Mouse (Mus musculus) erythroid progenitor cell, adult 5-6 weeks (primary cell): ENCODE data around the gene Cidec. TPM values are rescaled to one million over a fixed set of nuclear protein-coding genes. Genes with fewer than 3 reads are reported as not detected.

ENCODE experiments used
- ATAC-seq: replicated peaks from 2 replicates; pipeline ENCODE4 v1.8.0; 2016; ENCODE audit warnings: moderate number of reproducible peaks, mild to moderate bottlenecking, moderate TSS enrichment, inconsistent platforms; ENCODE audit not compliant: poor library complexity, low FRiP score, severe bottlenecking
- total RNA-seq, 2 experiments: library from RNA; stranded (forward) in 1 of 2; stranded (reverse) in 1 of 2; fragments of 150-400 nt in 1 of 2; fragments of 186-747, 209-891 nt in 1 of 2; gene quantifications; 2 replicates each; pipeline versions ENCODE4 v1.2.3 to v1.2.4; 2015 to 2017; ENCODE audit warnings: low replicate concordance in 2 of 2

Gene Cidec
- total RNA-seq, 2 experiments from 2014 or later = not detected

- ATAC-seq = no peak
Measured at GRCm38 (mm10) chr6:113447639-113448038, 12.1 kb upstream of the Cidec start.

DNA sequence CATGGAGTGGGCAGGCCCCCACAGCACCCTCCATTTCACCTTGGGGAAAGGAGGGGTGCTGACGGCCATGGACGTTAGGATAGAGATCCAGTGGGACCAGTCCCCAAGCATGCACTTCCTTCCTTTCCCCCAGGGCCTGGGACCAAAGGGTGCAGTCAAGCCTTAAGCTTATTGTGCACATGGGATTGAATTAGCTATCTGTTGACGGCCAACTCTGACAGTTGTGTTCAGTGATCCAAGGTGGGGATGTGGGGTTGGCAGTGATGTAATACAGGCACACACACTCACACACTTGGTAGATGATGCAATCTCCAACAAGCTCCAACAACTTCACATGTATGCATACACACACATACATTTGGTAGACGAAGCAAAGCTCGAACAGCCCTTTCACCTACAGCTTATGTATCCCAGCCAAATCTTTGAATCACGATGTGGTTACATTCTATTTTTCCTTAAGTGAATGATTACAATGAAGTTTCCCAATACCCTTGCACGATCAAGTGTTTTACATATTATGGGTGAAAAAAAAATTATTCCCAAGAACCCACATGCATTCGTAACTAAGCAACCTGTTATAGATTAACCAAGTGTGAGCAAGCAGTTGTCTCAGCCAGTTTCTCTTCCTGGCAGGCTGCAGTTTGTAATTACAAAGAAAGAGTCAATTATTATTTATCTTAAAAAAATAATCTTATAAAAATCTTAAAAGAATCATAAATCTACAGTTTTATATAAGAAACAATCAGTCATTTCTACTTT, 8.8 kb upstream of the Cidec start:
- ATAC-seq = no peak

GRCm38 (mm10) chr6:113443091-113443490, 7.5 kb upstream of the Cidec start:
- ATAC-seq = no peak

- ATAC-seq = peak; percentile 91
Measured at GRCm38 (mm10) chr6:113442442-113443090, 7.0 kb upstream of the Cidec start, which contains the start of gene Jagn1. Gene Jagn1, plus strand, starts transcription at chr6:113442569.

- peak; percentile 6; the same call in 1 of the 2 replicates for ATAC-seq
Measured at GRCm38 (mm10) chr6:113442087-113442441, 6.5 kb upstream of the Cidec start.

GRCm38 (mm10) chr6:113441147-113441680, 5.7 kb upstream of the Cidec start:
- ATAC-seq = peak; percentile 69

DNA sequence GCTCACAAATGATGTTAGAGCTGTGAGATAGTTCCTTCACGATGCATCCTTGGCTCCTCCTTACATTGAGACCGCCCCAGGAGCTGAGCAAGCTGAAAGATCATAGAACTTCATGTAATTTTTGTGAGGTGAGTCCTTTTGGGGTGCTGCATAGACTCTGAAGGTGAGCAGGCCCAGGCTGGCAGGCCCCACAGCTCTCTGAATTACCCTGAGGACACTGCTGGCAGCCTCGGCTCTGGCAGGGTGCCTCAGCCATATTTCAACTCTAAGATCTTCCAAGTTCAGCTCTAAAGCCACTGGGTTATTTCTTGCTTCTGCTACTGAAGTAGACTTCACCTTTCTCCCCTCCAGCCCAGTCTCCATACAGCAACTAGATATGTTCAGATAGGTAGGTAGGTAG, 5.1 kb upstream of the Cidec start:
- ATAC-seq = no peak

GRCm38 (mm10) chr6:113438721-113439430, 3.3 kb upstream of the Cidec start:
- ATAC-seq = no peak

DNA sequence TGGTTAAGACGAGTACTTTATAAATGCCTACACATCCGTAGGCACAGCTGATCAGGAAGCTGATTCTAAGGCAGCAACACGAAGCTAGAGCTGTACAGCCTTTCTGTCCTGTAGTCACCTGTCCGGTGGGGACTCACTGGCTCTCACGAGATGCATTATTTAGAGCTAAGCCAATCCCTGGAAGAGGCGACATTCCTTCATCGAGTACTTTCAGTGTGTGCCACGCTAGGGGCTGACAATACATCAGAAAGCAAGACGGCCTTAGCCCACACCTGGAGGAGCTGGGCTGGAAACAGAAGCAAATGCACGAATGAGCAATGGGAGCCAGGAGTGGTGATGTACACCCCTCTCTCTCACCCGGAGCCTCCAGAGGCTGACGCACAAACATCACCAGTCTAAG, 1.6 kb upstream of the Cidec start:
- no peak for ATAC-seq

DNA sequence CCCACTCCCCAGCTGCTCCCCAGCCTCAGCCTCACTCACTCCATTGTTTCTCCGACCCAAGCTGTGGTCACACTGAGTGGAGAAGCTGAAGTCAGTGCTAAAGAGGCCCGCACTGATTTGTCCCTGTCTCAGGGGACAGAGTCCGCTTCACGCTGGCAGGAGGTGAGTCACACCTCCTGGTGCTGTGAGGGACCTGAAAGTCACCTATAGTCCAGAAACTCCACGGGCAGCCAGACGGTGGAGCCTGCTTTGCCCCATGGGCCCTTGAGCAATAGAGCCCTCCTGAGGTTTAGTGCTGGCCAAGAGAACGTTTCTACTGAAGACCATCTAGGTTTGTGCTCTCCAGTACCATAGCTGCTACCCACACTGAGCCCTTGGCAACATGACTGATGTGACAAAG, 869 bp downstream of the Cidec start:
- ATAC-seq = no peak

GRCm38 (mm10) chr6:113433661-113434060, 1.9 kb downstream of the Cidec start:
- no peak for ATAC-seq

GRCm38 (mm10) chr6:113431801-113432200, 3.8 kb downstream of the Cidec start:
- no peak for ATAC-seq

DNA sequence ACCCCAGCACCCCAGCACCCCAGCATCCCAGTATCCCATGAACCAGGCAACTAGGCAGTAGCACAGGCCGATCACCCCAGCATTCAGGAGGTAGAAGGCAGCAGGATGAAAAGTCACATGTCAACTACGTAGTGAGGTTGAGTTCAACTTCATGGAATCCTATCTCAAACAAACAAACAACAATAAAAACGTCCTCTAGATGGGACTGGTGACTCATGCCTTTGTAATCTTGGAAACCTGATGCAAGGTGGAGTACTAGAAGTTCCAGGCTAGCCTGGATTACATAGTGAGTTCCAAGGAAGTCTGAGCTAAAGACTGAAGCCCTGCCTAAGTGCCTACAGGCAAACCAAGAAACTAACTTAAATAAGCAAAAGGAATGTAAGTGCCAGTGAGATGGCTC, 4.7 kb downstream of the Cidec start:
- no peak for ATAC-seq

GRCm38 (mm10) chr6:113429965-113430364, 5.6 kb downstream of the Cidec start:
- no peak for ATAC-seq

GRCm38 (mm10) chr6:113428006-113428405, 7.6 kb downstream of the Cidec start:
- ATAC-seq = no peak

GRCm38 (mm10) chr6:113427397-113427796, 8.2 kb downstream of the Cidec start:
- ATAC-seq = peak; percentile 57; the same call in 1 of the 2 replicates

- ATAC-seq = no peak
Measured at GRCm38 (mm10) chr6:113426696-113427095, 8.9 kb downstream of the Cidec start.

GRCm38 (mm10) chr6:113424187-113424586, 11.4 kb downstream of the Cidec start:
- no peak for ATAC-seq

DNA sequence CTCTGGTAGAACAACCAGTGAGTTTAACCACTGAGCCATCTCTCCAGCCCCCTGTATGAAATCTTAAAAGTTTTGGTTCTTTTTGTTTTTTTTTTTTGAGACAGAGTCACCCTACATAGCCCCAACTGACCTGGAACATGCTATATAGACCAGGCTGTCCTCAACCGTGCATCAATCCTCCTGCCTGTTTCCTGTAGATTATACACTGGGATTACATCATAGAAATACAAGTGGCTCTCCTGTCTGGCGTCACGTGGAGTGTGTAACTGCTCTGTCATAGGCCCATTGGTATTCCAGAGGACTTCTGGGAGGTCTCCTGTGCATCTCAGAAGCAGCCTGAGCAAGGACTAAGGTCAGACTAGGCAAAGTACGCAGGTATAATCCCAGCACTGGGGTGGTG, 12.6 kb downstream of the Cidec start:
- ATAC-seq = no peak

DNA sequence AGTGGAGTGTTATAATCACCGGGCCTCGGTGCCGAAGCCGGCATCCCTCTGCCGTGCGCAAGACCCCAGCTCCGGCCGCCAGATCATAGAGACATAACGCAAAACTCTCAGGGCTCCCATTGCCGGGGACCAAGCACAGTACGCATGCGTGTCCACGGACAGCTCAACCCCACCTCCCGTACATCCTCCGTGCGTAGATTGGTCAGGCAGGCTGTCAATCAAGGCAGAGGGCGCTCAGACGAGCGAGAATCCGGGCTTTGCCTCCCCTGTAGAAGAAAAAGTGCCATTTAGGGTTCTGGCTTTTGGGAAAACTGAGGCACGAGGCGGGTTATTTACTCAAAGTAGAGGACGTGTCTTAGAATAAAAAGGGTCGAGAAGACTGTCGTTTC, 16.4 kb downstream of the Cidec start, which contains the start of gene Rpusd3:
TSS of gene Rpusd3 (minus strand) at position 142 of the 389 bp plus-strand sequence.
- ATAC-seq = peak; percentile 96
